Mouse (Mus musculus): Measurements from ENCODE around the gene Tsacc. TPM values are rescaled to one million over a fixed set of nuclear protein-coding genes. Genes with fewer than 3 reads are reported as not detected.
A peak's percentile ranks its signal among the peaks of the same experiment; 100 is the strongest.

The Tsacc gene
- 6.1 and 7.2 TPM in 2 replicates for polyA plus RNA-seq (2015; fragmentation: Nextera tagmentation; extraction: Ambion mirVana)

DNA sequence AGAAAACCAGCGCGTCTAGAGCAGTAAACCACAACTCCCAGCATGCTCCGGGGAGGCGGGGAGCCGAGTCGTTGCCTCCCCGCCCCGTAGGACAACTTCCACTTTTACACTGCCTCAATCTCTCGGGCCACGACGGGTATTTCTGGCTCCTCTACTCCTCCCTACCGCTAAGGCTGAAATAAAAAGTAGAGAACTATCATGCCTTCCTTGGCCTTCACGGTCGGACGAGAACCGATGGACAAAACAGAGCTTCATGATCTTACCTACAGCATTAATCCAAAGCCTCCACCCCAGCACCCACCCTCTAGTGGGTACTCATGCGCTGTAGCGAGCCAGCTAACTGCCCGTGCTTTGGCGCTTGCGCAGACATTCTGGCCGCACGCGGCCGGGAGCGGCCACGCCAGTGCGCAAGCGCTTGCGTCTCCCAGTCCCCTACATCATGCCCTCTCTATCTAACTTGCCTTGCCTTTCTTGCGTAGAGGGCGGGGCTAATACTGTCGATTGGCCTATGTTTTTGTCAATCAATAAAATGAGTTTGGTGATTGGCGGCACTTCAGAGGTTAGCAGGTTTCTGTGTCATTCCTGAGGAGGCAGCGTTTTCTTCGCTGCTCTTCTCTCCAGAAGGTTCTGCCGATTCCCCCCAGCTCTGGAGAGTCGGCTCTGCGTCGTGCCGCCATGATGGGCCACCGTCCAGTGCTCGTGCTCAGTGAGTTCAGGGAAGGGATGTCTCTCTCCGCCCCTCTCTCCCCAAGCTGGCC lies at the start of gene Tsacc, which contains the start of gene Cct3:
Gene Tsacc, minus strand, starts transcription at position 439 of the 758 bp plus-strand sequence.
Gene Cct3, plus strand, starts transcription at position 556 of the 758 bp plus-strand sequence.
- under 1% methylated on average over 44 of the region's 44 CpGs for WGBS
- peak; percentile 49 for TF ChIP-seq CTCF (IDR thresholded peaks at IDR 0.05; ENCODE audit: low read depth)

GRCm38 (mm10) chr3:88339006-88339405 lies 42.2 kb upstream of the Tsacc start:
- Histone ChIP-seq H3K4me2 (replicated peaks; ENCODE audit: low read depth) (no peak overlapping the region), H3K9ac (ENCODE audit: low read depth, low read length) (no peak overlapping the region), H3K36me3 (ENCODE audit: control insufficient read depth, insufficient read depth) (peaks cover 30% of the 10 kb centered on the region), H3K27ac (ENCODE audit: low read depth, low read length) (no peak overlapping the region), H3K4me1 (replicated peaks; ENCODE audit: control insufficient read depth, insufficient read depth, low read length) (no peaks in the 10 kb centered on the region), H3K4me3 (ENCODE audit: low read depth, low read length) (no peak overlapping the region), H3K27me3 (replicated peaks; ENCODE audit: control insufficient read depth, insufficient read depth, low read length) (no peaks in the 10 kb centered on the region), H3K9me3 (ENCODE audit: control insufficient read depth) (no peaks in the 10 kb centered on the region)
- ATAC-seq, result no peak
- 63% methylated on average over 3 of the region's 3 CpGs for WGBS
- no peak for TF ChIP-seq CTCF (IDR thresholded peaks at IDR 0.05; ENCODE audit: low read depth)

More for the DNA sequence above, at the start of gene Tsacc, which contains the start of gene Cct3:
- H3K27me3 ChIP-seq (replicated peaks; ENCODE audit: control insufficient read depth, insufficient read depth, low read length), result no peaks in the 10 kb centered on the region
- peak within 1 kb of the TSS; percentile 59 for H3K9ac ChIP-seq (ENCODE audit: low read depth, low read length)
- H3K4me1 ChIP-seq (replicated peaks; ENCODE audit: control insufficient read depth, insufficient read depth, low read length), result peaks cover 8% of the 10 kb centered on the region
- H3K36me3 ChIP-seq (ENCODE audit: control insufficient read depth, insufficient read depth), result peaks cover 24% of the 10 kb centered on the region
- H3K9me3 ChIP-seq (ENCODE audit: control insufficient read depth), result no peaks in the 10 kb centered on the region
- H3K4me2 ChIP-seq (replicated peaks; ENCODE audit: low read depth), result peak within 1 kb of the TSS; percentile 71
- H3K27ac ChIP-seq (ENCODE audit: low read depth, low read length), result peak within 1 kb of the TSS; percentile 76
- H3K4me3 ChIP-seq (ENCODE audit: low read depth, low read length), result peak within 1 kb of the TSS; percentile 80
- peak; percentile 98 for ATAC-seq

DNA sequence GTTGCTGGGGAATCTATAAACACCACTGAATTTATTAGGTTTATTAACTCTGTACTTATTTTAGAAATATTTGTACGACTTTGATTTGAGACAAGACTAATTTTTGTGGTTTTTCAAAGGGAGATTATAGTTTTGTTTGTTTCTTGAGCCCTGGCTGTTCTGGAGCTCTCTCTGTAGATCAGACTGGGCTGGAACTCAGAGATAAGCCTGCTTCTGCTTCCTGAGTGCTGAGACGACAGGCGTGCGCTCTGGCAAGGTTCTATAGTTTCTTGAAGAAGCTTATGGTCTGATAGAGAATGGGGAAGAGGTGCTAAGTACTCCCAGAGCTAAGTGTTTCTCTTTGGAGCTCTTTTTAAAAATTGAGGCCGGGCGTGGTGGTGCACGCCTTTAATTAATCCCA lies 41.5 kb upstream of the Tsacc start:
- Histone ChIP-seq H3K36me3 (ENCODE audit: control insufficient read depth, insufficient read depth) (peaks cover 23% of the 10 kb centered on the region), H3K4me3 (ENCODE audit: low read depth, low read length) (no peak overlapping the region), H3K9me3 (ENCODE audit: control insufficient read depth) (no peaks in the 10 kb centered on the region), H3K4me1 (replicated peaks; ENCODE audit: control insufficient read depth, insufficient read depth, low read length) (no peaks in the 10 kb centered on the region), H3K27ac (ENCODE audit: low read depth, low read length) (no peak overlapping the region), H3K4me2 (replicated peaks; ENCODE audit: low read depth) (no peak overlapping the region), H3K9ac (ENCODE audit: low read depth, low read length) (no peak overlapping the region), H3K27me3 (replicated peaks; ENCODE audit: control insufficient read depth, insufficient read depth, low read length) (no peaks in the 10 kb centered on the region)
- no peak for TF ChIP-seq CTCF (IDR thresholded peaks at IDR 0.05; ENCODE audit: low read depth)
- 84% methylated on average over 7 of the region's 7 CpGs for WGBS
- no peak for ATAC-seq

- H3K9me3 ChIP-seq (ENCODE audit: control insufficient read depth), result no peaks in the 10 kb centered on the region
- H3K27me3 ChIP-seq (replicated peaks; ENCODE audit: control insufficient read depth, insufficient read depth, low read length), result no peaks in the 10 kb centered on the region
- peaks cover 15% of the 10 kb centered on the region for H3K36me3 ChIP-seq (ENCODE audit: control insufficient read depth, insufficient read depth)
- no peaks in the 10 kb centered on the region for H3K4me1 ChIP-seq (replicated peaks; ENCODE audit: control insufficient read depth, insufficient read depth, low read length)
- H3K27ac ChIP-seq (ENCODE audit: low read depth, low read length), result no peak overlapping the region; the same call in 1 of the 2 replicates
- 47% methylated on average over 11 of the region's 11 CpGs for WGBS
- peak overlapping the region; percentile 86 for H3K4me3 ChIP-seq (ENCODE audit: low read depth, low read length)
- no peak overlapping the region for H3K9ac ChIP-seq (ENCODE audit: low read depth, low read length)
- H3K4me2 ChIP-seq (replicated peaks; ENCODE audit: low read depth), result peak overlapping the region; percentile 71
- TF ChIP-seq CTCF (IDR thresholded peaks at IDR 0.05; ENCODE audit: low read depth), result no peak
- ATAC-seq, result no peak
These were observed 40.7 kb upstream of the Tsacc start for GRCm38 (mm10) chr3:88337367-88338020.

- no peak for TF ChIP-seq CTCF (IDR thresholded peaks at IDR 0.05; ENCODE audit: low read depth)
- Histone ChIP-seq H3K9me3 (ENCODE audit: control insufficient read depth) (no peaks in the 10 kb centered on the region), H3K4me1 (replicated peaks; ENCODE audit: control insufficient read depth, insufficient read depth, low read length) (no peaks in the 10 kb centered on the region), H3K27ac (ENCODE audit: low read depth, low read length) (peak within 1 kb of the TSS; percentile 88), H3K4me3 (ENCODE audit: low read depth, low read length) (peak within 1 kb of the TSS; percentile 86), H3K9ac (ENCODE audit: low read depth, low read length) (peak within 1 kb of the TSS; percentile 84), H3K4me2 (replicated peaks; ENCODE audit: low read depth) (peak within 1 kb of the TSS; percentile 71), H3K36me3 (ENCODE audit: control insufficient read depth, insufficient read depth) (peaks cover 6% of the 10 kb centered on the region; the same call in 1 of the 2 replicates), H3K27me3 (replicated peaks; ENCODE audit: control insufficient read depth, insufficient read depth, low read length) (no peaks in the 10 kb centered on the region)
- ATAC-seq, result peak; percentile 85
- WGBS, result 1% methylated on average over 65 of the region's 66 CpGs
These were observed 39.5 kb upstream of the Tsacc start, which contains the start of the genes Tmem79 and Smg5 for GRCm38 (mm10) chr3:88336058-88337013. Tmem79 (minus strand) TSS chr3:88336148. Smg5 (plus strand) TSS chr3:88336260.

Measured in intestine, postnatal 0 days (tissue).